Mouse (Mus musculus): Measurements from ENCODE around the gene Tspan15. TPM values are rescaled to one million over a fixed set of nuclear protein-coding genes. Genes with fewer than 3 reads are reported as not detected.

Gene Tspan15
- 10.1 and 12.0 TPM in 2 replicates for polyA plus RNA-seq (2015; fragmentation: Nextera tagmentation; extraction: Ambion mirVana)

GRCm38 (mm10) chr10:62230708-62231394 is at the start of gene Tspan15:
TSS of gene Tspan15 (minus strand) at chr10:62231251.
- H3K9me3 ChIP-seq (replicated peaks; ENCODE audit: control insufficient read depth, low read length): no peaks in the 10 kb centered on the region
- H3K4me2 ChIP-seq (ENCODE audit: low read depth, low read length): peak within 1 kb of the TSS; percentile 98
- peaks cover 37% of the 10 kb centered on the region for H3K4me1 ChIP-seq (ENCODE audit: control insufficient read depth, low read depth, low read length)
- peak within 1 kb of the TSS; percentile 71 for H3K4me3 ChIP-seq (ENCODE audit: low read depth, low read length)
- peak; percentile 94 for ATAC-seq (ENCODE audit: low read depth)
- H3K9ac ChIP-seq (ENCODE audit: low read depth, low read length): peak within 1 kb of the TSS; percentile 60
- no peak within 1 kb of the TSS for H3K27ac ChIP-seq (ENCODE audit: low read length)
- H3K27me3 ChIP-seq (ENCODE audit: control insufficient read depth, insufficient read depth, low read depth, low read length): no peaks in the 10 kb centered on the region
- 1% methylated on average over 57 of the region's 59 CpGs for WGBS (ENCODE audit: insufficient replicate concordance)
- H3K36me3 ChIP-seq (ENCODE audit: control insufficient read depth, insufficient read depth): no peaks in the 10 kb centered on the region

DNA sequence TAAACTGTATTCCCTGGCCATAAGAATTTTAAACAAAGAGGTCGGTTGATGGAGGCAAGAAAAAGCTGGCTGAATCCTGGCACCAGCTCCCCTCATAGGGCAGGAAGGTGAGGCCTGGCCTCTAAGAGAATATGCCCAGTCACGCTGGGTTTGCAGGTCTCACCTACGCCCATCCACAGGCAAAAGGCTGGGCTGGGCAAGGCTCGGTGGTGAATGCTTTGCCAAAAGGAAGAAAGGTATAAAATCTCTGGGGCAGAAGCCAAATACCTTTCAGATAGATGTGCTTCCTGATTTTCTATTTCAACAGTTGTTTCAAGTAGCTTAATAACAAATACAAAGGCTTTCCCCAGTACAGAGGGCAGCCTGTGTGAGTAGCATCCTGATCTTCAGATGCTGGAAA is 48.6 kb upstream of the Tspan15 start:
- H3K9ac ChIP-seq (ENCODE audit: low read depth, low read length): no peak overlapping the region
- no peaks in the 10 kb centered on the region for H3K27me3 ChIP-seq (ENCODE audit: control insufficient read depth, insufficient read depth, low read depth, low read length)
- no peaks in the 10 kb centered on the region for H3K9me3 ChIP-seq (replicated peaks; ENCODE audit: control insufficient read depth, low read length)
- ATAC-seq (ENCODE audit: low read depth): no peak
- no peak overlapping the region for H3K4me2 ChIP-seq (ENCODE audit: low read depth, low read length)
- H3K36me3 ChIP-seq (ENCODE audit: control insufficient read depth, insufficient read depth): peaks cover 76% of the 10 kb centered on the region
- 78% methylated on average over 4 of the region's 4 CpGs for WGBS (ENCODE audit: insufficient replicate concordance)
- H3K4me1 ChIP-seq (ENCODE audit: control insufficient read depth, low read depth, low read length): no peaks in the 10 kb centered on the region
- H3K4me3 ChIP-seq (ENCODE audit: low read depth, low read length): no peak overlapping the region
- no peak overlapping the region for H3K27ac ChIP-seq (ENCODE audit: low read length)

- H3K27me3 ChIP-seq (ENCODE audit: control insufficient read depth, insufficient read depth, low read depth, low read length): no peaks in the 10 kb centered on the region
- H3K4me1 ChIP-seq (ENCODE audit: control insufficient read depth, low read depth, low read length): no peaks in the 10 kb centered on the region
- no peak overlapping the region for H3K27ac ChIP-seq (ENCODE audit: low read length)
- no peak overlapping the region for H3K4me3 ChIP-seq (ENCODE audit: low read depth, low read length)
- no peak for ATAC-seq (ENCODE audit: low read depth)
- H3K9ac ChIP-seq (ENCODE audit: low read depth, low read length): no peak overlapping the region
- WGBS (ENCODE audit: insufficient replicate concordance): 68% methylated on average over 3 of the region's 3 CpGs
- no peak overlapping the region for H3K4me2 ChIP-seq (ENCODE audit: low read depth, low read length)
- no peaks in the 10 kb centered on the region for H3K9me3 ChIP-seq (replicated peaks; ENCODE audit: control insufficient read depth, low read length)
- peaks cover 76% of the 10 kb centered on the region for H3K36me3 ChIP-seq (ENCODE audit: control insufficient read depth, insufficient read depth)
Measured at GRCm38 (mm10) chr10:62279066-62279465, 48.0 kb upstream of the Tspan15 start.

DNA sequence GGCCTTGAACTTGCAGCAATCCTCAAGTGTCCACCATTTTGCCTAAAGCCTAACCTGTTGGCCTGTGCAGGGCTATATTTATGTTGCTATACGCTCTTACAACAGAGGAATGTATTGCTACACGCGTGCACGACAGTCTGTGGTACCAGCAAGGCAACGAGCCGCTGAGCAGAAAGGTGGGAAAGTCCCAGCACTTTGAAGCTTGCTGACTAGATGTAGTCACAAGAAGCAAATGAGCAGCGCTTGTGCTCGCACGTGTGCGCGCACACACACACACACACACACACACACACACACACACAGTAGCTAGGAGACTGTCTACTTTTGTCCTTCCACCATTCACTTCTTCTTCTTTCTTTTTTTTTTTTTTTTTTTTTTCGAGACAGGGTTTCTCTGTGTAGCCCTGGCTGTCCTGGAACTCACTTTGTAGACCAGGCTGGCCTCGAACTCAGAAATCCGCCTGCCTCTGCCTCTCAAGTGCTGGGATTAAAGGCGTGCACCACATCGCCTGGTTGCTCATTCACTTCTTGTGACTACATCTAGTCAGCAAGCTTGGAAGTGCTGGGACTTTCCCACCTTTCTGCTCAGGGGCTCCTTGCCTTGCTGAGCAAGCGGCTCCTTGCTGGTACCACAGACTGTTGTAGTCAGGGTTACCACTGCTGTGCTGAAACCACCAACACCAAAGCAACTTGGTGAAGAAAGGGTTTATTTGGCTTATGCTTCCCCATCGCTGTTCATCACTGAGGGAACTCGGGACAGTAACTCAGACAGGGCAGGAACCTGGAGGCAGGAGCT is 46.6 kb upstream of the Tspan15 start:
- WGBS (ENCODE audit: insufficient replicate concordance): 93% methylated on average over 18 of the region's 19 CpGs
- H3K9me3 ChIP-seq (replicated peaks; ENCODE audit: control insufficient read depth, low read length): no peaks in the 10 kb centered on the region
- no peak overlapping the region for H3K9ac ChIP-seq (ENCODE audit: low read depth, low read length)
- H3K4me3 ChIP-seq (ENCODE audit: low read depth, low read length): no peak overlapping the region
- no peaks in the 10 kb centered on the region for H3K4me1 ChIP-seq (ENCODE audit: control insufficient read depth, low read depth, low read length)
- no peak overlapping the region for H3K4me2 ChIP-seq (ENCODE audit: low read depth, low read length)
- H3K27me3 ChIP-seq (ENCODE audit: control insufficient read depth, insufficient read depth, low read depth, low read length): no peaks in the 10 kb centered on the region
- no peak overlapping the region for H3K27ac ChIP-seq (ENCODE audit: low read length)
- peaks cover 76% of the 10 kb centered on the region for H3K36me3 ChIP-seq (ENCODE audit: control insufficient read depth, insufficient read depth)
- no peak for ATAC-seq (ENCODE audit: low read depth)

GRCm38 (mm10) chr10:62275235-62275634 is 44.2 kb upstream of the Tspan15 start:
- Histone ChIP-seq H3K4me1 (ENCODE audit: control insufficient read depth, low read depth, low read length) (no peaks in the 10 kb centered on the region), H3K4me2 (ENCODE audit: low read depth, low read length) (no peak overlapping the region), H3K9me3 (replicated peaks; ENCODE audit: control insufficient read depth, low read length) (no peaks in the 10 kb centered on the region), H3K9ac (ENCODE audit: low read depth, low read length) (no peak overlapping the region), H3K4me3 (ENCODE audit: low read depth, low read length) (no peak overlapping the region), H3K27me3 (ENCODE audit: control insufficient read depth, insufficient read depth, low read depth, low read length) (no peaks in the 10 kb centered on the region), H3K36me3 (ENCODE audit: control insufficient read depth, insufficient read depth) (peaks cover 71% of the 10 kb centered on the region), H3K27ac (ENCODE audit: low read length) (no peak overlapping the region)
- no peak; the same call in 1 of the 2 replicates for ATAC-seq (ENCODE audit: low read depth)
- 34% methylated on average over 4 of the region's 4 CpGs for WGBS (ENCODE audit: insufficient replicate concordance)

DNA sequence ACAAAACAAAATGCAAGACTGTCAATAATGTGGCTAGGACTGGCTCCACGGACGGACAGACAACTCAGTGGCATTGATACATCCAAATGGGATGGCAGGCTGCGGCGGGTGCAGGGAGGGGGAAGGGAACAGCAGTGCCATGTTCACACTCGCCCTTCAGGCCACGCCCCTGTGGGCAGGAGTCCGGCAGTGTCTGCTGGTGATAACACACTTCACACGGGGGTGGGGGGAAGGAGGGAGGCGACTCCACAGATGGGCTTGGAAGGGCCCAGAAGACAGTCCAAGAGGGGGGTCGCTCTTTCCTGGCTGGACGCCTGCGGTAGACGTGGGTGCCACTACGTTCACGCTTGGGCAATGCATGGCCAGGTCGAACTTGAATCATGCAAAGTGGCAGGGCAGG is 38.2 kb upstream of the Tspan15 start:
- Histone ChIP-seq H3K9ac (ENCODE audit: low read depth, low read length) (no peak overlapping the region), H3K4me1 (ENCODE audit: control insufficient read depth, low read depth, low read length) (no peaks in the 10 kb centered on the region), H3K27me3 (ENCODE audit: control insufficient read depth, insufficient read depth, low read depth, low read length) (no peaks in the 10 kb centered on the region), H3K27ac (ENCODE audit: low read length) (no peak overlapping the region), H3K4me3 (ENCODE audit: low read depth, low read length) (no peak overlapping the region), H3K36me3 (ENCODE audit: control insufficient read depth, insufficient read depth) (peaks cover 50% of the 10 kb centered on the region), H3K4me2 (ENCODE audit: low read depth, low read length) (no peak overlapping the region), H3K9me3 (replicated peaks; ENCODE audit: control insufficient read depth, low read length) (no peaks in the 10 kb centered on the region)
- WGBS (ENCODE audit: insufficient replicate concordance): 57% methylated on average over 16 of the region's 16 CpGs
- ATAC-seq (ENCODE audit: low read depth): no peak

- no peaks in the 10 kb centered on the region for H3K9me3 ChIP-seq (replicated peaks; ENCODE audit: control insufficient read depth, low read length)
- no peak for ATAC-seq (ENCODE audit: low read depth)
- peaks cover 6% of the 10 kb centered on the region for H3K36me3 ChIP-seq (ENCODE audit: control insufficient read depth, insufficient read depth)
- no peaks in the 10 kb centered on the region; the same call in 1 of the 2 replicates for H3K4me1 ChIP-seq (ENCODE audit: control insufficient read depth, low read depth, low read length)
- no peak overlapping the region for H3K27ac ChIP-seq (ENCODE audit: low read length)
- no peaks in the 10 kb centered on the region for H3K27me3 ChIP-seq (ENCODE audit: control insufficient read depth, insufficient read depth, low read depth, low read length)
- H3K4me2 ChIP-seq (ENCODE audit: low read depth, low read length): no peak overlapping the region
- no peak overlapping the region for H3K9ac ChIP-seq (ENCODE audit: low read depth, low read length)
- H3K4me3 ChIP-seq (ENCODE audit: low read depth, low read length): no peak overlapping the region
- WGBS (ENCODE audit: insufficient replicate concordance): 26% methylated on average over 2 of the region's 2 CpGs
Measured at GRCm38 (mm10) chr10:62264299-62264698, 33.2 kb upstream of the Tspan15 start.

DNA sequence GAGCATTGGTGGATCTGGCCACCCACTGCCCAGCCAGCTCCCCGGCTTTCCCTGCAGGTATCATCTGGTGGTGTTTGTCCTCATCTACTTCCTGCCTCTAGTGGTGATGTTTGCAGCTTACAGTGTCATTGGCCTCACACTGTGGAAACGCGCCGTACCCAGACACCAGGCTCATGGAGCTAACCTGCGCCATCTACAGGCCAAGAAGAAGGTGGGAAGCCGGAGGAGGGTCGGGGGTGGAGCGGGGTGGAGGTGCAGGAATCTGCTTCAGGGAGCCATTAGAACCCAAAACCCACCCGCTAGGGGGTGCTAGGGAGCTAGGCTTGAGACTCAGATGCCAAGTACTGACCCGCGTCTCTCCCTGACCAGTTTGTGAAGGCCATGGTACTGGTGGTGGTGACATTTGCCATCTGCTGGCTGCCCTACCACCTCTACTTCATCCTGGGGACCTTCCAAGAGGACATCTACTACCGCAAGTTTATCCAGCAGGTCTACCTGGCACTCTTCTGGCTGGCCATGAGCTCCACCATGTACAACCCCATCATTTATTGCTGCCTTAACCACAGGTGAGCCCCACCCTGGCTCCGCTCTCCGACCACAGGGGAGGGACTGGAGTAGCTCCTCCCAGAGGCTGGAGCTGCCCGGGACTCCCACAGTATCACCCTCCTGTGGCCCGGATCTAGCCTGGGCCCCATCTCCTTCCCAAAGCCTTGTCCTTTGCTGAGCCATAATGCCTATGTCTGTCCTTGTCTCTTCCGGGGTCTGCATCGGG is 30.2 kb upstream of the Tspan15 start:
- 13% methylated on average over 18 of the region's 18 CpGs for WGBS (ENCODE audit: insufficient replicate concordance)
- Histone ChIP-seq H3K4me3 (ENCODE audit: low read depth, low read length) (no peak overlapping the region), H3K4me2 (ENCODE audit: low read depth, low read length) (peak overlapping the region; percentile 12; the same call in 1 of the 2 replicates), H3K36me3 (ENCODE audit: control insufficient read depth, insufficient read depth) (no peaks in the 10 kb centered on the region), H3K27ac (ENCODE audit: low read length) (no peak overlapping the region), H3K9me3 (replicated peaks; ENCODE audit: control insufficient read depth, low read length) (no peaks in the 10 kb centered on the region), H3K4me1 (ENCODE audit: control insufficient read depth, low read depth, low read length) (no peaks in the 10 kb centered on the region; the same call in 1 of the 2 replicates), H3K27me3 (ENCODE audit: control insufficient read depth, insufficient read depth, low read depth, low read length) (no peaks in the 10 kb centered on the region), H3K9ac (ENCODE audit: low read depth, low read length) (no peak overlapping the region)
- peak; percentile 80 for ATAC-seq (ENCODE audit: low read depth)
